Mouse (Mus musculus) liver, embryonic 14 days (tissue): ENCODE results near the gene Use1. TPM values are rescaled to one million over a fixed set of nuclear protein-coding genes. Genes with fewer than 3 reads are reported as not detected.

ENCODE experiments used
- polyA plus RNA-seq: library from polyadenylated mRNA; depleted of rRNA; stranded (reverse); fragments of >200 nt; gene quantifications from 2 replicates; pipeline ENCODE4 v1.2.3, GENCODE M21; 2012; rRNA removed

Use1 gene
- 53.8 and 56.8 TPM in 2 replicates for polyA plus RNA-seq

GRCm38 (mm10) chr8:71366771-71367528 lies at the start of gene Use1:
TSS of gene Use1 (plus strand) at chr8:71366848.

GRCm38 (mm10) chr8:71371236-71371848 lies 4.7 kb downstream of the Use1 start, which contains the start of gene Ocel1:
TSS of gene Ocel1 (plus strand) at chr8:71371298.

GRCm38 (mm10) chr8:71381421-71381970 lies 14.8 kb downstream of the Use1 start, which contains the start of gene Nr2f6:
TSS of gene Nr2f6 (minus strand) at chr8:71381960.

GRCm38 (mm10) chr8:71395629-71396028 lies 29.0 kb downstream of the Use1 start, which contains the start of gene Ushbp1:
TSS of gene Ushbp1 (minus strand) at chr8:71395802.

GRCm38 (mm10) chr8:71396639-71397305 lies 30.1 kb downstream of the Use1 start, which contains the start of gene Babam1:
TSS of gene Babam1 (plus strand) at chr8:71396861.

GRCm38 (mm10) chr8:71405401-71406098 lies 38.9 kb downstream of the Use1 start, which contains the start of gene Ankle1:
TSS of gene Ankle1 (plus strand) at chr8:71406010.

Other genes with a start within 250 kb of the Use1 start
- 5.3 and 6.7 TPM in 2 replicates for gene Myo9b, start 94.1 kb upstream of the Use1 start, polyA plus RNA-seq
- gene Haus8, start 93.9 kb upstream of the Use1 start, polyA plus RNA-seq, result 24.5 and 24.8 TPM in 2 replicates
- 3.0 and 3.1 TPM in 2 replicates for gene Ocel1, start 4.5 kb downstream of the Use1 start, polyA plus RNA-seq
- 15.0 and 18.0 TPM in 2 replicates for gene Nr2f6, start 15.1 kb downstream of the Use1 start, polyA plus RNA-seq
- 3.0 and 3.2 TPM in 2 replicates for gene Ushbp1, start 29.0 kb downstream of the Use1 start, polyA plus RNA-seq
- gene Babam1, start 30.0 kb downstream of the Use1 start, polyA plus RNA-seq, result 51.3 and 56.2 TPM in 2 replicates
- 45.6 and 52.2 TPM in 2 replicates for gene Ankle1, start 39.2 kb downstream of the Use1 start, polyA plus RNA-seq
- 6.4 and 6.5 TPM in 2 replicates for gene Abhd8, start 96.8 kb downstream of the Use1 start, polyA plus RNA-seq
- gene Mrpl34, start 98.1 kb downstream of the Use1 start, polyA plus RNA-seq, result 39.4 and 44.7 TPM in 2 replicates
- 21.8 and 25.0 TPM in 2 replicates for gene Dda1, start 102.4 kb downstream of the Use1 start, polyA plus RNA-seq
- 1.3 and 1.8 TPM in 2 replicates for gene Ano8, start 119.1 kb downstream of the Use1 start, polyA plus RNA-seq
- 8.4 and 8.9 TPM in 2 replicates for gene Gtpbp3, start 121.3 kb downstream of the Use1 start, polyA plus RNA-seq
- 15.8 TPM in 2 replicates for gene Plvap, start 144.9 kb downstream of the Use1 start, polyA plus RNA-seq
- gene Ccdc194, start 158.9 kb downstream of the Use1 start, polyA plus RNA-seq, result 0.12 and 0.18 TPM in 2 replicates
- gene Bst2, start 170.6 kb downstream of the Use1 start, polyA plus RNA-seq, result 47.6 and 62.9 TPM in 2 replicates
- gene Mvb12a, start 176.1 kb downstream of the Use1 start, polyA plus RNA-seq, result 24.0 and 26.3 TPM in 2 replicates
- gene Tmem221, start 192.0 kb downstream of the Use1 start, polyA plus RNA-seq, result 0.17 and 0.28 TPM in 2 replicates
- not detected in 2 replicates for gene Nxnl1, start 199.8 kb downstream of the Use1 start, polyA plus RNA-seq
- gene Slc27a1, start 202.0 kb downstream of the Use1 start, polyA plus RNA-seq, result 1.6 and 1.9 TPM in 2 replicates
- 40.2 and 45.8 TPM in 2 replicates for gene Pgls, start 225.3 kb downstream of the Use1 start, polyA plus RNA-seq
- gene Fam129c, start 230.8 kb downstream of the Use1 start, polyA plus RNA-seq, result 0.89 and 1.0 TPM in 2 replicates
- gene Colgalt1, start 244.2 kb downstream of the Use1 start, polyA plus RNA-seq, result 30.1 and 32.1 TPM in 2 replicates